Mouse (Mus musculus) heart, postnatal 0 days (tissue): ENCODE measurements at regions not wholly inside any gene's neighbourhood (a gene's known extent, or its start where the extent isn't known, plus 50 kb on each side); places are given as distances from the start of the nearest gene placed in this dataset.

Experiments used
- ATAC-seq: fragments of 200-750 bp; cut with Nextera tagmentation; 2 replicates; pipeline ENCODE4 v1.8.0; 2017; ENCODE audit warnings: low read depth, moderate number of reproducible peaks, moderate library complexity; ENCODE audit not compliant: insufficient read depth
- DNase-seq: peaks from one replicate; pipeline ENCODE4 v3.0.0-alpha.2; 2016; ENCODE audit warnings: low spot score
- H3K27ac ChIP-seq: fragments of 300-500 bp; sonication (generic); 2 replicates; pipeline ENCODE4 v1.5.1; 2014; ENCODE audit warnings: low read depth, mild to moderate bottlenecking
- H3K27me3 ChIP-seq: fragments of 300-500 bp; sonication (generic); 2 replicates; pipeline ENCODE4 v1.6.1; 2014; ENCODE audit warnings: low read length, mixed read lengths; ENCODE audit not compliant: control insufficient read depth, insufficient read depth
- H3K36me3 ChIP-seq: fragments of 300-500 bp; sonication (generic); replicated peaks from 2 replicates; pipeline ENCODE4 v1.6.1; 2014; ENCODE audit warnings: low read length, mixed read lengths; ENCODE audit not compliant: control insufficient read depth, insufficient read depth
- H3K4me1 ChIP-seq: fragments of 300-500 bp; sonication (generic); 2 replicates; pipeline ENCODE4 v1.6.1; 2014; ENCODE audit warnings: antibody characterized with exemption; ENCODE audit not compliant: control insufficient read depth, insufficient read depth
- H3K4me2 ChIP-seq: fragments of 300-500 bp; sonication (generic); 2 replicates; pipeline ENCODE4 v1.6.1; 2014; ENCODE audit warnings: low read depth, mild to moderate bottlenecking, low read length, moderate library complexity
- H3K4me3 ChIP-seq: fragments of 300-500 bp; sonication (generic); 2 replicates; pipeline ENCODE4 v1.5.1; 2014; ENCODE audit warnings: low read depth, low read length
- H3K9ac ChIP-seq: fragments of 300-500 bp; sonication (generic); replicated peaks from 2 replicates; pipeline ENCODE4 v1.6.1; 2014; ENCODE audit warnings: low read depth, low read length, mixed read lengths
- H3K9me3 ChIP-seq: fragments of 300-500 bp; sonication (generic); replicated peaks from 2 replicates; pipeline ENCODE4 v1.6.1; 2016; ENCODE audit warnings: low read length; ENCODE audit not compliant: control insufficient read depth
- CTCF ChIP-seq: IDR thresholded peaks from 2 replicates; pipeline ENCODE4 v1.5.1; 2016; ENCODE audit warnings: antibody characterized with exemption, control low read depth, low read depth
- EP300 ChIP-seq: IDR thresholded peaks from 2 replicates; pipeline ENCODE4 v1.6.1; 2016; ENCODE audit warnings: antibody characterized with exemption, low read depth
- WGBS: fragments of 180-500 bp; shearing (Covaris S2); extraction: QIAGEN DNeasy Blood & Tissue Kit; methylation state at CpG from one replicate; pipeline ENCODE4 v1.1.7; 2014; 5-methylcytosine and 5-hydroxymethylcytosine counted together

- H3K27ac ChIP-seq: no peak overlapping the region
- H3K4me1 ChIP-seq: no peaks in the 10 kb centered on the region
- no peaks in the 10 kb centered on the region for H3K27me3 ChIP-seq
- H3K9me3 ChIP-seq: no peaks in the 10 kb centered on the region
- no peak for DNase-seq
- H3K4me3 ChIP-seq: no peak overlapping the region
- no peak overlapping the region for H3K4me2 ChIP-seq
- no peaks in the 10 kb centered on the region for H3K36me3 ChIP-seq
- TF ChIP-seq CTCF (no peak), EP300 (no peak)
- no peak for ATAC-seq
- 19% methylated on average over 3 of the region's 3 CpGs for WGBS
- no peak overlapping the region for H3K9ac ChIP-seq
These were observed 66.6 kb upstream of the Enpp6 start for GRCm38 (mm10) chr8:46920071-46920470.

- no peak for ATAC-seq
- WGBS: 84% methylated on average over 11 of the region's 11 CpGs
These were observed 65.6 kb upstream of the Enpp6 start for GRCm38 (mm10) chr8:46921075-46921474.

GRCm38 (mm10) chr8:46921585-46921984 is 65.1 kb upstream of the Enpp6 start:
- H3K27ac ChIP-seq: no peak overlapping the region
- H3K9ac ChIP-seq: no peak overlapping the region
- no peak for TF ChIP-seq EP300
- no peak for TF ChIP-seq CTCF
- no peak for ATAC-seq
- 89% methylated on average over 7 of the region's 7 CpGs for WGBS
- H3K4me1 ChIP-seq: no peaks in the 10 kb centered on the region
- no peak for DNase-seq
- H3K9me3 ChIP-seq: no peaks in the 10 kb centered on the region
- H3K36me3 ChIP-seq: no peaks in the 10 kb centered on the region
- no peaks in the 10 kb centered on the region for H3K27me3 ChIP-seq
- H3K4me3 ChIP-seq: no peak overlapping the region
- no peak overlapping the region for H3K4me2 ChIP-seq

More at GRCm38 (mm10) chr8:46921075-46921474, 65.6 kb upstream of the Enpp6 start:
- Histone ChIP-seq H3K27ac (no peak overlapping the region), H3K4me2 (no peak overlapping the region), H3K27me3 (no peaks in the 10 kb centered on the region), H3K9me3 (no peaks in the 10 kb centered on the region), H3K4me1 (no peaks in the 10 kb centered on the region), H3K9ac (no peak overlapping the region), H3K4me3 (no peak overlapping the region), H3K36me3 (no peaks in the 10 kb centered on the region)
- TF ChIP-seq CTCF (no peak), EP300 (no peak)
- DNase-seq: no peak

GRCm38 (mm10) chr8:46924787-46925548 is 61.7 kb upstream of the Enpp6 start:
- no peaks in the 10 kb centered on the region for H3K36me3 ChIP-seq
- no peak for ATAC-seq
- no peak overlapping the region for H3K4me3 ChIP-seq
- DNase-seq: no peak
- H3K9ac ChIP-seq: no peak overlapping the region
- no peaks in the 10 kb centered on the region for H3K4me1 ChIP-seq
- no peak overlapping the region for H3K27ac ChIP-seq
- WGBS: 53% methylated on average over 13 of the region's 13 CpGs
- TF ChIP-seq CTCF: no peak
- TF ChIP-seq EP300: no peak
- H3K27me3 ChIP-seq: no peaks in the 10 kb centered on the region
- H3K4me2 ChIP-seq: no peak overlapping the region
- H3K9me3 ChIP-seq: no peaks in the 10 kb centered on the region

GRCm38 (mm10) chr8:46928718-46929117 is 58.0 kb upstream of the Enpp6 start:
- Histone ChIP-seq H3K4me3 (no peak overlapping the region), H3K27ac (no peak overlapping the region), H3K27me3 (no peaks in the 10 kb centered on the region), H3K36me3 (no peaks in the 10 kb centered on the region), H3K9me3 (no peaks in the 10 kb centered on the region), H3K4me1 (no peaks in the 10 kb centered on the region), H3K9ac (no peak overlapping the region), H3K4me2 (no peak overlapping the region)
- WGBS: 52% methylated on average over 6 of the region's 6 CpGs
- no peak for DNase-seq
- ATAC-seq: no peak
- TF ChIP-seq EP300: no peak
- no peak for TF ChIP-seq CTCF

GRCm38 (mm10) chr8:46929678-46930077 is 57.0 kb upstream of the Enpp6 start:
- WGBS: 78% methylated on average over 6 of the region's 6 CpGs
- no peaks in the 10 kb centered on the region for H3K27me3 ChIP-seq
- DNase-seq (no peak), ATAC-seq (no peak)
- no peak overlapping the region for H3K9ac ChIP-seq
- no peak overlapping the region for H3K4me3 ChIP-seq
- no peaks in the 10 kb centered on the region for H3K36me3 ChIP-seq
- H3K4me2 ChIP-seq: no peak overlapping the region
- TF ChIP-seq CTCF (no peak), EP300 (no peak)
- no peak overlapping the region for H3K27ac ChIP-seq
- no peaks in the 10 kb centered on the region for H3K4me1 ChIP-seq
- H3K9me3 ChIP-seq: no peaks in the 10 kb centered on the region
